Mouse (Mus musculus): ENCODE measurements around the gene Sept11.

GRCm38 (mm10) chr5:93115059-93115458 lies 21.8 kb downstream of the Sept11 start:
- TF ChIP-seq CTCF (IDR thresholded peaks at IDR 0.05; ENCODE audit: low read depth) = no peak
- no peak for TF ChIP-seq EP300 (optimal IDR thresholded peaks at IDR 0.05)

Data from stomach, postnatal 0 days (tissue).